8 mouse cellular contexts compared by ENCODE assay signal in genomic region chr10:87858013-87858806, GRCm38 (mm10). TPM values are rescaled to one million over a fixed set of nuclear protein-coding genes. Genes with fewer than 3 reads are reported as not detected.
DNase-seq lines count a peak whose midpoint lies in the region; ATAC-seq lines count a peak whose summit lies in the region.

Gene Igf1, plus strand, starts transcription at chr10:87858265.

- H3K9me3 ChIP-seq in hindbrain, embryonic 16.5 days (ENCODE audit: control insufficient read depth, low read length): no peaks in the 10 kb centered on the region
- no peaks in the 10 kb centered on the region for H3K9me3 ChIP-seq in neural tube, embryonic 12.5 days

- no peak for DNase-seq in adrenal gland, adult 18-20 months (ENCODE audit: low spot score in 2 of 2)
- DNase-seq in adrenal gland, postnatal 25 days: no peak
- no peak for DNase-seq in urinary bladder, adult 2 months (ENCODE audit: low spot score)
- DNase-seq in urinary bladder, postnatal 25 days (ENCODE audit: low spot score): no peak
- no peak for DNase-seq in thymus, adult 18-20 months
- DNase-seq in natural killer cell, adult 2 months (ENCODE audit: low spot score in 2 of 2): no peak

- H3K4me1 ChIP-seq in hindbrain, embryonic 16.5 days (ENCODE audit: control insufficient read depth, insufficient read depth, low read depth, low read length): peaks cover 23% of the 10 kb centered on the region
- H3K4me1 ChIP-seq in neural tube, embryonic 12.5 days: peaks cover 11% of the 10 kb centered on the region

- peak within 1 kb of the TSS; percentile 73 for H3K4me2 ChIP-seq in hindbrain, embryonic 16.5 days (ENCODE audit: low read length)
- H3K4me2 ChIP-seq in neural tube, embryonic 12.5 days (replicated peaks): peak within 1 kb of the TSS; percentile 70

- ATAC-seq in hindbrain, embryonic 16.5 days: peak; percentile 32
- no peak for ATAC-seq in neural tube, embryonic 12.5 days (ENCODE audit: low FRiP score, low read depth)

- 43% methylated on average over 5 of the region's 5 CpGs for WGBS in hindbrain, embryonic 16.5 days
- WGBS in neural tube, embryonic 12.5 days: 49% methylated on average over 5 of the region's 5 CpGs

- peak within 1 kb of the TSS; percentile 9; the same call in 1 of the 2 replicates for H3K9ac ChIP-seq in hindbrain, embryonic 16.5 days (ENCODE audit: low read depth, low read length)
- no peak within 1 kb of the TSS for H3K9ac ChIP-seq in neural tube, embryonic 12.5 days

- no peaks in the 10 kb centered on the region for H3K36me3 ChIP-seq in hindbrain, embryonic 16.5 days (ENCODE audit: control insufficient read depth, insufficient read depth, low read length)
- H3K36me3 ChIP-seq in neural tube, embryonic 12.5 days: no peaks in the 10 kb centered on the region

- H3K27me3 ChIP-seq in hindbrain, embryonic 16.5 days (replicated peaks; ENCODE audit: control insufficient read depth, insufficient read depth, low read length): no peaks in the 10 kb centered on the region
- H3K27me3 ChIP-seq in neural tube, embryonic 12.5 days (replicated peaks): no peaks in the 10 kb centered on the region

- H3K4me3 ChIP-seq in hindbrain, embryonic 16.5 days (ENCODE audit: low read length): peak within 1 kb of the TSS; percentile 46
- no peak within 1 kb of the TSS for H3K4me3 ChIP-seq in neural tube, embryonic 12.5 days

- H3K27ac ChIP-seq in hindbrain, embryonic 16.5 days (ENCODE audit: low read depth, low read length): 0 out of 2 replicates have a peak within 1 kb of the TSS, but pooled peaks have one; percentile 23
- no peak within 1 kb of the TSS for H3K27ac ChIP-seq in neural tube, embryonic 12.5 days

RNA-seq across cellular contexts. Expression of gene Igf1, which starts in this region (rescaled TPM):
- total RNA-seq in adrenal gland, adult 18-20 months (2021): 10 to 100 TPM; 11.5 to 34.9 TPM
- 8.0 and 13.0 TPM in 2 replicates for total RNA-seq in adrenal gland, postnatal 25 days (2021)
- 33.7 and 35.3 TPM in 2 replicates for polyA plus RNA-seq in urinary bladder, adult 2 months (2012; rRNA removed)
- 15.7 and 16.6 TPM in 2 replicates for polyA plus RNA-seq in hindbrain, embryonic 16.5 days (2015; fragmentation: Nextera tagmentation; extraction: Ambion mirVana)
- polyA plus RNA-seq in neural tube, embryonic 12.5 days (2016; fragmentation: Nextera tagmentation; extraction: Ambion mirVana): 13.8 and 16.0 TPM in 2 replicates
